Mouse (Mus musculus) layer of hippocampus, adult 9-10 months (tissue): ENCODE data around the gene Mterf1a.
"Not testable (repeated sequence)": the region's sequence is repeated elsewhere in the genome, so short reads cannot be mapped to it uniquely, and the experiment has no call there.

Experiments used
- DNase-seq: peaks from one replicate; pipeline ENCODE4 v3.0.0; 2022; ENCODE audit warnings: low spot score

Mterf1a gene

GRCm38 (mm10) chr5:3893459-3894293, at the start of gene Mterf1a:
Gene Mterf1a (minus strand): TSS chr5:3893933.
- DNase-seq = peak; percentile 16

GRCm38 (mm10) chr5:3943169-3943568, 49.4 kb upstream of the Mterf1a start:
- not testable (repeated sequence) for DNase-seq

DNA sequence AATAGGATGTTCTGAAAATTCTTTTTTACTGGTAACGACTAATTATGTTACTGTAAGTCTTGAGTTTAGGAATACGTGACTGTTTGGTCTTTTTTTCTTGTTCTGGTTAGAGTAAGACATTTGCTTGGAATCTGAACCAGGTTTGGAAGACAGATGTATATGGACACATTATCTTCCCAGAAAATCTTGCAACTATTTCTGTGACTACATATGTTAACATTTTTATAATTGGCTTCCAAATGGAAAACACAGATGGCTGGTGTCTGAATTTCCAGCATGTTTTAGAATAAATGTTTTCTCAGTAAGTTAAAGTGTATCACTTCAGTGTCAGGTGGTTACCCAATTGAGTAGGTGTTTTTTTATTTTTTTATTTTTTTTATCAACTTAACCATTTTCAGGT, 47.5 kb upstream of the Mterf1a start:
- peak; percentile 61 for DNase-seq

DNA sequence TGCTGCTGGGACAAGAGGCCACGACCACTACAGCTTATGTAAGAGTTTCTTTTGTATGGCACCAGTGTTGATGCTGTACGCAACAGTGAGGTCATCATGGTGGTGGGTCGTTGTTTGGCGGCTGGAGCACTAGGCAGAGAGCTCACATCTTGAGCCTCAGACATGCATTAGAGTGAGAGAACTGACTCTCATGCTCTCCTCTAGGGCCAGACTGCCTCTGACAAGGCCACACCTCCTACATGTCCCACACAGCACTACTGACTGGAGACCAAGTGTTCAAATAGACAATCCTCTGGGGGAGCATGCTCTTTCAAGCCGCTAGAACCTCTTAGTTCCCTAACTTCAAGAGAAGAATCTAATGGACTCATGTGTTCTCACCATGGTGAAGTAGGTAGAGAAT, 45.6 kb upstream of the Mterf1a start:
- no peak for DNase-seq

DNA sequence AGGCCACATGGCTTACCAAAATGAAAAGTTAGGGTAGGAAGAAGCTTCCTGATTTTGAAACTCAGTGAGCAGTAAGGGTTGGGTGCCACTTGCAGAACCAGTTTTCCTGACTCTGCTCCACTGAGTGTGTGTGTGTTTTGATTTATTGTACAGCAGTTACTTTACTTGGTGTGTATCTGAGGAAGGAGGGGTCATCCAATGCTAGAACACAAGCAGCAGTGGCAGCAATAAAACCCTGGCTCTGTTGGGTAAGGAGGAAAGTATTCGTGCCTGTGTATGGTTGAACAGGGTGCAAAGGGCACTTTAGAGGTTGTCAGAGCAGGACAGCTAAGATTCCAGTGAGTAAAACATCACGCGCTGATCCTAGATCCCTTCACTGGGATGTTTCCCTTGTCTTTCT, 45.2 kb upstream of the Mterf1a start:
- DNase-seq = no peak

- no peak for DNase-seq
Measured at GRCm38 (mm10) chr5:3935778-3936554, 42.2 kb upstream of the Mterf1a start.

- no peak for DNase-seq
Measured at GRCm38 (mm10) chr5:3935266-3935665, 41.5 kb upstream of the Mterf1a start.

GRCm38 (mm10) chr5:3933551-3933950, 39.8 kb upstream of the Mterf1a start:
- no peak for DNase-seq

- no peak for DNase-seq
Measured at GRCm38 (mm10) chr5:3931636-3932035, 37.9 kb upstream of the Mterf1a start.

DNA sequence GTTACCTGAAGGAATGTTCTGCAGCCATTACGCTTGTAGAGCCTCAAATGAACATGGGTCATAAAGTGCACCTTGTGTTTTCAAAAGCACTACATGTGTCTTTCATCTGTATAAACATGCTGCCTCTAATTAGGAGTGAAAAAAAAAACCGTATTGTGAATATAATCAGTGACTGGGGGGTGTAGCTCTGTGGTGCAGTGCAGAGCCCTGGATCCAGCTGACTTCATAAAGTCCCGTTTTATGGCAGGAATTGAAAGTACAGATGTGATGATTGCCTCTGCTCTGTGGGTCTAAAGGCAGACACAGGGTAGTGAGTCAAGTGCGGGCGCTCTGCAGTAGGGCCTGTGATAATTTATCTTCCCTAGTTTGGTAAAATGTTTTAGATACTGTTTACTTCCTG, 37.0 kb upstream of the Mterf1a start:
- DNase-seq = no peak

DNA sequence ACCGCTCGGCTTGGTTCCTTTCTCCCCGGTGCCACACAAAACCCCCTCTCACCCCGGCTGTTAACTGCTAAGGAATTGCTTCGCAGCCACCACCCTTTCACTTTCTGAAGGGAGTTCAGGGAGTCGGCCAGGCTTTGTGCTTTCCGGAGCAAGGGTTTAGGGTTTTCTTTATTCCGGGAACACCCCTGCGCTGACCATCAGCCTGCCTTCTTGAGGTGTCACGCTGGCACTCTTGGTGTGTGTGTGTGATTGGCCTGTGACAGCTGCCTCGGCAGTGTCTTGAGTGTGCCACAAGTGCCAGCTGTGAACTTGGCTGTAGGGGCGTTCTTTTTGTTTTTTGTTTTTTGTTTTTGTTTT, 34.9 kb upstream of the Mterf1a start:
- DNase-seq = no peak

DNA sequence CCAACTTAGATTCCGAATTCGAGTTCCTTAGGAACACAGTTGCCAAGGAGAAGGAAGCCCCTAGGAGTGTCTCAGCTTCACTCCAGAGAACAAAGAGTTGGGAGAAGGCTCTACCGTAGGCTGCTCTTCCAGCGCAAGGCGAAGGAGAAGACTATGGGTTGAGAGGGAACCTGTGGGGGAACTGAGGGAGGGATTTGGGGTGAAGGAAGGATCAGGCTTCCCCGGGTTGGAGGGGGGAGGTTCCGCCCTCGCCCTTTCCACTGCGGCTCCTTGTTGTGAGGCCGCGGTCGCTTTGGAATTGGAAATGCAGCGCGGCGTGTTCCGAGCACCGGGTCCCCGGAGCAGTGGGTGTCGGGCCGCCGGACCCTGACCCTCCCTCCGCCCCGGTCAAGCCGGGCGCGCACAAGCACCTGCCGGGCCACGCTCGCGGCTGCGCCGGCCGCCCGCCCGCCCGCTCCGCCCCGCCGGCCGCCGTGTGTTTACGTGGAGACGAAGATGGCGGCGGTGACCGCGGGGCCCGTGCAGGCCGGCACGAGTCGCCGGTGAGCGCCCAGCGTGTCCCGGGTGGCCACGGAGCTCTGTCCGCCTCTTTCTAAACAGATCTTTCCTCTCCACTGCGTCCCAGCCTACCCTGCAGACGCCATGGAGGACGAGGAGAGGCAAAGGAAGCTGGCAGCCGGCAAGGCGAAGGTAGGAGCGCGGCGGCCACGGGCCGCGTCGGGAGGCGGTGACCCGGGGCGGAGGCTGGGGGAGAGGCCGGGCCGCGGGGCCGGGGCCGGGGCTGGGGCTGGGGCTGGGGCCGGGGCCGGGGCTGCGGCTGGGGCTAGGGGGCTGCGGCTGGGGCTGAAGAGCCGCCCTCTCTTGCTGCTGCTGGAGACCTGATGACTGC, 34.3 kb upstream of the Mterf1a start, which contains the start of gene Akap9:
Akap9 (plus strand) TSS at position 254 of the 889 bp plus-strand sequence.
- DNase-seq = peak; percentile 17

- DNase-seq = no peak
Measured at GRCm38 (mm10) chr5:3926666-3927065, 32.9 kb upstream of the Mterf1a start.

DNA sequence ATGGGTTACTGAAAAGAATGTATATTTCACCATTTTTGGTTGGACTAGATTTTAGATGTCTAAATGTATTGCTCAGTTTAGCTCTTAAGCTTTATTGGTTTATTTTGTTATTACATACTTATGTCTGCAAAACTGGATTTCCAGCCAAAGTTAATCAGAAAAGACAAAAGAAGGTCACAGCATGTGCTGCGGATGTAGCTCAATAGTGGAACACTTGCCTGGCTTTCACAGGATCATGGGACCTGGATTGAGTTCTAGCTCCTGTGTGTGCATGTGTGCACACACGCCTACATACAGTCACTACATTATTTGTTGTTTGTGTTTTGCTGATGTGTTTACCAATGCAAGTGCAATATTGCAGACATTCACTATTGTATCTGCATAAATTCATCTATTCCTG, 28.6 kb upstream of the Mterf1a start:
- DNase-seq = no peak

- no peak for DNase-seq
Measured at GRCm38 (mm10) chr5:3905471-3905870, 11.7 kb upstream of the Mterf1a start.

DNA sequence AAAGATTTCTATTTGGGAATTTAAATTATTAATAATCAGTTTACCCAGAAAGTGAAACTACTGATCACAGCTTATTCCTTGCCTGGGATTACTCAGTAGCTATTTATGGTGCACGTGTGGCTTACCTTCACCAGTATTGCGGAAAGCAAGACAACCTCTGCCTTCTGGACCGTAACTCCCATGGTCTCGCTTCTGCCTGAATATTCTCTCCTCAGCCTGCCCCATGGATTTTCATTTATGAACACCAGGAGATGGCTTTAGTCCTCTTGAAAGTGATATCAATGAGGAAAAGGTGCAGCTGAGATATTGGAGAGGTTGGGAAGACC, 524 bp upstream of the Mterf1a start:
- not testable (repeated sequence) for DNase-seq

DNA sequence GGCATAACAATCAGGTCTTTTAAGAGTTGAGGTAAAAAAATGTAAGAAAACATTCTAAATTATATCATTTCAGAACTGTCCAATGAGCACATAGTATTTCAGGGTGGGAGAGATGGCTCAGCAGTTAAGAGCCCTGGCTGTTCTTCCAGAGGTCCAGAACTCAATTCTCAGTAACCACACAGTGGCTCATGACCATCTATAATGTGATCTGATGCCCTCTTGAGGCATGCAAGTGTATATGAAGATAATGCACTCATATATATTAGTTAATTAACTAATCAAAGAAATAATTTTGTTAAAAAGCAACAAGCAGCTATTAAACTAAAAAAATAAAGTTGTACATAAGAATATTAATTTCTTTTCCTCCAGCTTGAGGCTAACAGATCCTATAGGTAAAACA, 4.5 kb downstream of the Mterf1a start:
- DNase-seq = no peak

DNA sequence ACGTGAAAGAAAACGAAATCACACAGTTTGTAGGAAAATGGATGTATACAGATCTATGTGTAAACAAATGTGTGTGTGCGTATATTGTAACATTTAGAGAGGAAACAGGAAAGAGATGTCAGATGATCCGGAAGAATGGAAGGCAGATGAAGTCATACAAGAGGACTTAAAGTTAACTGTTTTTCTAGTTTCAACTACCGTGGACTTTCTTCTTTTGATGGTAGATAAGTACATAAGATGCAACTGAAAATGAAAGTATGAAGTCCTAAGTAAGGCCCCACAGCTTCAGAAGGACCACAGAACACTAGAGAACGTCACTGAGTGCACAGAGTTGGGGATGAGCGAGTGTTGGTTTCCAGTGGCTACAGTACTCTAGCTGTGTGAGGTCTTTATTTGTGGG, 6.9 kb downstream of the Mterf1a start:
- not testable (repeated sequence) for DNase-seq

GRCm38 (mm10) chr5:3873485-3873884, 20.2 kb downstream of the Mterf1a start:
- no peak for DNase-seq

GRCm38 (mm10) chr5:3872348-3872747, 21.4 kb downstream of the Mterf1a start:
- DNase-seq = no peak

GRCm38 (mm10) chr5:3870161-3870560, 23.6 kb downstream of the Mterf1a start:
- no peak for DNase-seq

- DNase-seq = no peak
Measured at GRCm38 (mm10) chr5:3845026-3845425, 48.7 kb downstream of the Mterf1a start, which contains the start of gene Lrrd1. Gene Lrrd1 (plus strand): TSS chr5:3845173.
